Mouse (Mus musculus) G1E (cell line): ENCODE measurements at regions not wholly inside any gene's neighbourhood (a gene's known extent, or its start where the extent isn't known, plus 50 kb on each side); places are given as distances from the start of the nearest gene placed in this dataset.

Experiments
- CTCF ChIP-seq: IDR thresholded peaks from 2 replicates; pipeline ENCODE4 v1.5.1; 2012; ENCODE audit warnings: low read depth, low read length, inconsistent platforms, mixed read lengths
- GATA1 ChIP-seq: IDR thresholded peaks from 2 replicates; pipeline ENCODE4 v1.6.1; 2012; ENCODE audit warnings: borderline replicate concordance, low read length, inconsistent platforms, mixed read lengths
- POLR2AphosphoS5 ChIP-seq: IDR thresholded peaks from 2 replicates; pipeline ENCODE4 v1.6.1; 2012; ENCODE audit warnings: low read depth, low read length, inconsistent platforms; ENCODE audit not compliant: insufficient replicate concordance

GRCm38 (mm10) chr10:17225727-17226126, 497.3 kb upstream of the Cited2 start:
- TF ChIP-seq CTCF = no peak
- no peak for TF ChIP-seq GATA1
- TF ChIP-seq POLR2AphosphoS5 = no peak
